8 mouse cellular contexts compared by ENCODE assay signal in genomic region chr17:34626062-34626772, GRCm38 (mm10). TPM values are rescaled to one million over a fixed set of nuclear protein-coding genes. Genes with fewer than 3 reads are reported as not detected.
DNase-seq lines count a peak whose midpoint lies in the region; ATAC-seq and TF ChIP-seq lines count a peak whose summit lies in the region.

No protein-coding gene starts in this region.

- H3K4me2 ChIP-seq in limb, embryonic 14.5 days (replicated peaks; ENCODE audit: low read depth, low read length, severe bottlenecking) = peak overlapping the region; percentile 78
- H3K4me2 ChIP-seq in stomach, embryonic 16.5 days (ENCODE audit: low read depth, low read length) = peak overlapping the region; percentile 70

- H3K27me3 ChIP-seq in cerebellum, adult 2 months (ENCODE audit: control insufficient read depth, insufficient read depth, low read length) = no peaks in the 10 kb centered on the region
- peaks cover 8% of the 10 kb centered on the region; the same call in 1 of the 2 replicates for H3K27me3 ChIP-seq in spleen, adult 2 months (ENCODE audit: control insufficient read depth, insufficient read depth, low read length)
- H3K27me3 ChIP-seq in limb, embryonic 14.5 days (ENCODE audit: control insufficient read depth, insufficient read depth, low read length) = peaks cover 19% of the 10 kb centered on the region
- peaks cover 16% of the 10 kb centered on the region for H3K27me3 ChIP-seq in stomach, embryonic 16.5 days (ENCODE audit: control insufficient read depth, insufficient read depth, low read length)

- H3K36me3 ChIP-seq in spleen, adult 2 months (ENCODE audit: control insufficient read depth, insufficient read depth, low read length) = peaks cover 3% of the 10 kb centered on the region; the same call in 1 of the 2 replicates
- H3K36me3 ChIP-seq in limb, embryonic 14.5 days (ENCODE audit: control insufficient read depth, insufficient read depth, low read length) = peaks cover 37% of the 10 kb centered on the region
- peaks cover 4% of the 10 kb centered on the region; the same call in 1 of the 2 replicates for H3K36me3 ChIP-seq in stomach, embryonic 16.5 days (ENCODE audit: control insufficient read depth, insufficient read depth, low read length)

- peak overlapping the region; percentile 73 for H3K9ac ChIP-seq in limb, embryonic 14.5 days (ENCODE audit: low read depth, low read length, severe bottlenecking)
- H3K9ac ChIP-seq in stomach, embryonic 16.5 days (ENCODE audit: low read length) = peak overlapping the region; percentile 91

- ATAC-seq in limb, embryonic 14.5 days (ENCODE audit: low FRiP score, low read depth) = no peak
- no peak for ATAC-seq in stomach, embryonic 16.5 days (ENCODE audit: insufficient read depth, low FRiP score)

- TF ChIP-seq POLR2A in cerebellum, adult 2 months (IDR thresholded peaks at IDR 0.05; ENCODE audit: borderline replicate concordance, insufficient read depth, low read length) = no peak
- no peak for TF ChIP-seq POLR2A in spleen, adult 2 months (IDR thresholded peaks at IDR 0.05; ENCODE audit: low read depth, low read length)
- TF ChIP-seq POLR2A in limb, embryonic 14.5 days (IDR thresholded peaks at IDR 0.05; ENCODE audit: borderline replicate concordance, extremely low read depth, insufficient read depth, insufficient read length) = no peak

- DNase-seq in cerebellum, adult 2 months = no peak
- no peak for DNase-seq in cerebellum, postnatal 10 days
- DNase-seq in spleen, adult 2 months (ENCODE audit: low read depth in 1 of 2, low spot score in 2 of 2) = no peak
- DNase-seq in spleen, adult 12 weeks (ENCODE audit: low spot score) = no peak
- DNase-seq in limb, embryonic 14.5 days (ENCODE audit: low spot score) = no peak
- DNase-seq in embryo, embryonic 11 days = no peak
- no peak for DNase-seq in right cerebral cortex, adult 18-20 months

- peak overlapping the region; percentile 73 for H3K27ac ChIP-seq in cerebellum, adult 2 months (ENCODE audit: insufficient read depth, low read length)
- no peak overlapping the region for H3K27ac ChIP-seq in spleen, adult 2 months (ENCODE audit: insufficient read depth, low read length)
- H3K27ac ChIP-seq in limb, embryonic 14.5 days (replicated peaks; ENCODE audit: low read depth, low read length) = 0 out of 2 replicates have a peak overlapping the region, but pooled peaks have one; percentile 92
- H3K27ac ChIP-seq in stomach, embryonic 16.5 days (ENCODE audit: low read length) = peak overlapping the region; percentile 99

- H3K4me1 ChIP-seq in cerebellum, adult 2 months (ENCODE audit: control insufficient read depth, insufficient read depth, low read length) = peaks cover 10% of the 10 kb centered on the region
- H3K4me1 ChIP-seq in spleen, adult 2 months (ENCODE audit: control insufficient read depth, insufficient read depth, insufficient read length) = peaks cover 13% of the 10 kb centered on the region
- peaks cover 24% of the 10 kb centered on the region for H3K4me1 ChIP-seq in limb, embryonic 14.5 days (ENCODE audit: control insufficient read depth, insufficient read depth, low read length)
- H3K4me1 ChIP-seq in stomach, embryonic 16.5 days (ENCODE audit: control insufficient read depth, insufficient read depth, low read length) = peaks cover 35% of the 10 kb centered on the region

- H3K4me3 ChIP-seq in cerebellum, adult 2 months (replicated peaks; ENCODE audit: insufficient read depth, low read depth, low read length) = peak overlapping the region; percentile 79
- peak overlapping the region; percentile 60; the same call in 1 of the 2 replicates for H3K4me3 ChIP-seq in spleen, adult 2 months (ENCODE audit: extremely low read depth, insufficient read depth, insufficient read length)
- peak overlapping the region; percentile 81 for H3K4me3 ChIP-seq in limb, embryonic 14.5 days (replicated peaks; ENCODE audit: low read length)
- peak overlapping the region; percentile 87 for H3K4me3 ChIP-seq in stomach, embryonic 16.5 days (replicated peaks; ENCODE audit: low read length)

- no peaks in the 10 kb centered on the region for H3K9me3 ChIP-seq in limb, embryonic 14.5 days (ENCODE audit: control insufficient read depth, low read length)
- no peaks in the 10 kb centered on the region for H3K9me3 ChIP-seq in stomach, embryonic 16.5 days (replicated peaks; ENCODE audit: control insufficient read depth, low read length)

- 47% methylated on average over 16 of the region's 16 CpGs for WGBS in cerebellum, adult 2 months
- 65% methylated on average over 16 of the region's 16 CpGs for WGBS in spleen, adult 2 months
- 53% methylated on average over 16 of the region's 16 CpGs for WGBS in limb, embryonic 14.5 days
- 51% methylated on average over 16 of the region's 16 CpGs for WGBS in stomach, embryonic 16.5 days

- TF ChIP-seq CTCF in cerebellum, adult 2 months (IDR thresholded peaks at IDR 0.05; ENCODE audit: borderline replicate concordance, insufficient read depth, low read depth, low read length) = no peak
- TF ChIP-seq CTCF in spleen, adult 2 months (IDR thresholded peaks at IDR 0.05; ENCODE audit: extremely low read depth, insufficient read depth, insufficient read length, insufficient replicate concordance) = no peak

RNA-seq across cellular contexts. Expression of gene Ppt2, which starts 2.1 kb away (rescaled TPM):
- 57.3 and 66.9 TPM in 2 replicates for polyA plus RNA-seq in cerebellum, adult 2 months (2012; rRNA removed)
- 31.7 and 36.3 TPM in 2 replicates for polyA plus RNA-seq in spleen, adult 2 months (2012; rRNA removed)
- 39.6 and 52.4 TPM in 2 replicates for polyA plus RNA-seq in limb, embryonic 14.5 days (2012; rRNA removed)
- polyA plus RNA-seq in limb, embryonic 14.5 days (2014; fragmentation: Nextera tagmentation; extraction: Ambion mirVana) = 27.0 and 29.9 TPM in 2 replicates
- polyA plus RNA-seq in stomach, embryonic 16.5 days (2015; fragmentation: Nextera tagmentation; extraction: Ambion mirVana) = 25.2 and 25.7 TPM in 2 replicates

RNA-seq across cellular contexts. Expression of gene Prrt1, which starts 3.1 kb away (rescaled TPM):
- polyA plus RNA-seq in cerebellum, adult 2 months (2012; rRNA removed) = 194 and 222 TPM in 2 replicates
- polyA plus RNA-seq in spleen, adult 2 months (2012; rRNA removed) = 9.5 and 9.9 TPM in 2 replicates
- 5.5 and 5.7 TPM in 2 replicates for polyA plus RNA-seq in limb, embryonic 14.5 days (2012; rRNA removed)
- 0.40 and 0.94 TPM in 2 replicates for polyA plus RNA-seq in limb, embryonic 14.5 days (2014; fragmentation: Nextera tagmentation; extraction: Ambion mirVana)
- polyA plus RNA-seq in stomach, embryonic 16.5 days (2015; fragmentation: Nextera tagmentation; extraction: Ambion mirVana) = 0.31 and 0.45 TPM in 2 replicates

RNA-seq across cellular contexts. Expression of gene Egfl8, which starts 10.4 kb away (rescaled TPM):
- 6.3 and 7.4 TPM in 2 replicates for polyA plus RNA-seq in cerebellum, adult 2 months (2012; rRNA removed)
- polyA plus RNA-seq in spleen, adult 2 months (2012; rRNA removed) = 3.2 and 3.9 TPM in 2 replicates
- 11.3 and 12.8 TPM in 2 replicates for polyA plus RNA-seq in limb, embryonic 14.5 days (2012; rRNA removed)
- 8.1 and 8.7 TPM in 2 replicates for polyA plus RNA-seq in limb, embryonic 14.5 days (2014; fragmentation: Nextera tagmentation; extraction: Ambion mirVana)
- polyA plus RNA-seq in stomach, embryonic 16.5 days (2015; fragmentation: Nextera tagmentation; extraction: Ambion mirVana) = 3.5 and 4.8 TPM in 2 replicates

RNA-seq across cellular contexts. Expression of gene Fkbpl, which starts 18.3 kb away (rescaled TPM):
- polyA plus RNA-seq in cerebellum, adult 2 months (2012; rRNA removed) = 7.4 and 8.5 TPM in 2 replicates
- polyA plus RNA-seq in spleen, adult 2 months (2012; rRNA removed) = 1.4 and 1.6 TPM in 2 replicates
- polyA plus RNA-seq in limb, embryonic 14.5 days (2012; rRNA removed) = 5.1 TPM in 2 replicates
- polyA plus RNA-seq in limb, embryonic 14.5 days (2014; fragmentation: Nextera tagmentation; extraction: Ambion mirVana) = 11.9 and 12.5 TPM in 2 replicates
- 13.1 and 14.4 TPM in 2 replicates for polyA plus RNA-seq in stomach, embryonic 16.5 days (2015; fragmentation: Nextera tagmentation; extraction: Ambion mirVana)

RNA-seq across cellular contexts. Expression of gene Atf6b, which starts 20.7 kb away (rescaled TPM):
- polyA plus RNA-seq in cerebellum, adult 2 months (2012; rRNA removed) = 61.4 and 69.4 TPM in 2 replicates
- polyA plus RNA-seq in spleen, adult 2 months (2012; rRNA removed) = 76.4 and 102 TPM in 2 replicates
- polyA plus RNA-seq in limb, embryonic 14.5 days (2012; rRNA removed) = 104 and 121 TPM in 2 replicates
- polyA plus RNA-seq in limb, embryonic 14.5 days (2014; fragmentation: Nextera tagmentation; extraction: Ambion mirVana) = 68.3 and 80.9 TPM in 2 replicates
- 73.5 and 78.0 TPM in 2 replicates for polyA plus RNA-seq in stomach, embryonic 16.5 days (2015; fragmentation: Nextera tagmentation; extraction: Ambion mirVana)

Comparison
In these comparisons a context has a peak if more than half of its experiments do, and no peak if none do; other contexts are left out.
1. RNA of gene Prrt1, which starts 3.1 kb away (polyA plus RNA-seq): 194 to 222 TPM in cerebellum, adult 2 months; 9.5 to 9.9 TPM in spleen, adult 2 months, 0.40 to 5.7 TPM in limb, embryonic 14.5 days and 0.31 to 0.45 TPM in stomach, embryonic 16.5 days; every median in the first group is over 10 times any median in the second.
2. Peak in every context shown above with its lines, with median percentiles within 50 percentile points of each other: H3K4me3 ChIP-seq.